Mouse (Mus musculus): ENCODE results near the gene Med27.

Gene Med27

DNA sequence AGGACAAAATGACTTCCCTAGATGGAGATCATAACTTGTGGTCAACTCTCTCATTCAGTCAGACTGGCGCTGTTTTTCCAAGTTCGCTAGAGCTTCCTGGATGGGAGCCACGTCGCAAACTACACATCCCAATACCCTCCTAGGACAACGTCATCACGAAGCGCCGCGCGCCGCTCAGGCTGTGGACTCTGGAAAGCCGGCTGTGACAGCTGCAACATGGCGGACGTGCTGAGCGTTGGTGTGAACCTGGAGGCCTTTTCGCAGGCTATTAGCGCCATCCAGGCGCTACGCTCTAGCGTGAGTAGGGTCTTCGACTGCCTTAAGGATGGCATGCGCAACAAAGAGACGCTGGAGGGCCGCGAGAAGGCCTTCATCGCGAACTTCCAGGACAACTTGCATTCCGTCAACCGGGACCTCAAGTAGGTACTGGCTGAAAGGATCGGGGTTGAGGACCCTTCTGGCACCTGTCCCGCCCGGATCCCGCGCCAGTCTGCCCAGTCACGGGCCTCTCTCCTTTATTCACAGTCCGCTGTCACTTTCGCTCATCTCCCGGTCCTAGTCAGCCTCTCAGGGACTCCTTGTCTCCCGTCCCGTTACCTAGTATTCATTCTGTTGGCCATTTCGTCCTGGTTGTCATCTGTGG, at the start of gene Med27:
TSS of gene Med27 (plus strand) at position 191 of the 643 bp plus-strand sequence.
- DNase-seq, result peak; percentile 98

DNA sequence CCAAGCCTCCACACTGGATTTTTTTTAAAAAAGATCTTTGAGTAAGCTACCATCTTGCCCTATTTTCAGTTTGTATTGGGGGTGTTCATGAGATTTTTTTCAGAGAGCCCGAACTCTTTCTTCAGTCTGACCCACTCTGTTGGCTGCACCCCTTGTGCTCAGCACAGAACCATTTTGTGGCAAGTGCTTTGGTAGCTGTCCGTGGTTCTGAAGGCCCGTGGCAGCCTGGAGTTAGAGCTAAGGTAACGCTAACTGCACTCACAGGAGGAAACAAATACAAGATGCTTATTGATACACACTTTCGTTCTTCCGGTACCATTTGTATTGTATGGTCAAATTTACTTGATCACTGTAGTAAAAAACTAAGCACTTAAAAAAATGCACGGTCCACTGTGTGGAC, 36.7 kb upstream of the Med27 start:
- peak; percentile 49 for DNase-seq

DNA sequence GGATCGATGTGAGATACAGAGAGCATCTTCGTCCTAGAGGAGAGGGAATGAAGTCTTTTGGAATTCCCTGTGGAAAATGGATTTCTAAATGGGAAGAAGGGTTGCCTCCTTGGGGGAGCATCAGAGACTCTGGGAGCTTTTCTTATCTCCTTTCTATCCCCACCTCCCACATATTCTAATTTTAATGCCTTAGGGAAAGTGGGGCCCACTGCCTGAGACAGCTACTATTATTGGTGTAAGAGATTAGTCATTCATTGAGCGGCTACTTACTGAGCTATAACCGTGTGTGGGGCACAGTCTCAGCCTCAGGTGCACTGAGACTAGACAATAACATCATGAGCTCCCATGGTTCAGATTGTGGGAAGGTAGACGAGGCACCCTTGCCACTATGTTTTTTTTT, 34.6 kb upstream of the Med27 start:
- no peak for DNase-seq

DNA sequence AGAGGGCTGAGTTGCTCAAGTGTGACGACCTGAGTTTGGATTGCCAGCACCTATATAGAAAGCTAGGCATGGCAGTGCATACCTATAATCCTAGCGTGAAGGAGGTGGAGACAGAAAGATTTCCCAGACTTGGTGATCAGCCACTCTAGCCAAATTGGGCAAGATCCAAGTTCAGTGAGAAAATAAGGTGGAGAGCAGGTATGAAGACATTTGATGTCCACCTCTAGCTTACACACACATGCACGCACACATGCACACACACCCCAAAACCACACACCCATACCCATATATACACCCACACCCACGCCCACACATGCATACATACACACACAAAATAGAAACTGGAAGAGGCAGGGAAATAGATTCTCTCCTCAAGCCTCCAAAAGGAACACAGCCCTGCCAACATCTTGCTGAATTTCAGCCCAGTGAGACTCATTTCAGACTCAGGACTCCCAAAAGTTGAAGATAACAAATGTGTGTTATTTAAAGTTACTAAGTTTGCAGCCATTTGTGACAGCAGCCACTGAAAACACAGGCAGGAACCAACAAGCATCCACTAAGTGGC, 28.6 kb upstream of the Med27 start:
- DNase-seq, result no peak

DNA sequence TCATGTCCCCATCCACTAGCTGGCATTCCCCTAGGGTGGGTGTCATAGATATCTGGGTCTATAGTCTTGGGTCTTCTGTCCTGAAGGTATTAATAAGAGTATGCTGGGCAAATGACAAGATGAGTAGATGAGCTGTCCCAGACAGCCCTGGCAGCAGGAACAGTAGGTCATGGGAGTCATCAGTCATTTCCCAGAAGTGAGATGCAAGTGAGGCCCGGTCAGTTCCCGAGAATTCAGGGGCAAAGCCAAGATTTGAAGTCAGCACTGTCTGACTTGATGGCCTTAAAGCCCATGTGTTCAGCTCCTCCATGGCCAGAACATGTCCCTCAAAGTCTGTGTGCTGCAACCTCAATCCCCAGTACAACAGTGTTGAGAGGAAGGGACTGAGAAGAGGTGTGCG, 28.0 kb upstream of the Med27 start:
- DNase-seq, result no peak

DNA sequence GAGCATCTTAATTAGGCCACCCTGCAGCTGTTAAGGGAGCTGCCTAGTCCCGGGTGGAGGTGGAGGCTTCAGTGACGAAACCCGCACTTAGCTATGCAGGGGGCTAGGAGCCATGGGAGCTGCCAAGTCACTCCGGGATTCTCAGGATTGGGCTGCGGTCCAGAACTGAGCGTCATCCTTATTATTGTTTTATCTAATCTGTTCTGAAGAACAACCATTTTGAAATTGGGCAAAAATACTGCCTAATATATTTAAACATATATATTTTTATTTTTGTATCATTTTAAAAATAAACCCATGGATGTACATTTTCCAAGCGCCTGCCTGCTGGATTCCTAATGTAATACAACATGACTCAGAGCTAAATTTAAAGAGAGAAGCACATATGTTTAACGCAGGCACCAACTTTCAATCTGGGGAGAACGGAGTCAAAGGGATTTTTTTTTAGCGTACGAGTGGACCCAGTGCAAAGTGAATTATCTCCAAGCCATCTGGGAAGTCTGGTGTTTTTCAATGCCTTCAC, 26.3 kb upstream of the Med27 start:
- peak; percentile 10 for DNase-seq

DNA sequence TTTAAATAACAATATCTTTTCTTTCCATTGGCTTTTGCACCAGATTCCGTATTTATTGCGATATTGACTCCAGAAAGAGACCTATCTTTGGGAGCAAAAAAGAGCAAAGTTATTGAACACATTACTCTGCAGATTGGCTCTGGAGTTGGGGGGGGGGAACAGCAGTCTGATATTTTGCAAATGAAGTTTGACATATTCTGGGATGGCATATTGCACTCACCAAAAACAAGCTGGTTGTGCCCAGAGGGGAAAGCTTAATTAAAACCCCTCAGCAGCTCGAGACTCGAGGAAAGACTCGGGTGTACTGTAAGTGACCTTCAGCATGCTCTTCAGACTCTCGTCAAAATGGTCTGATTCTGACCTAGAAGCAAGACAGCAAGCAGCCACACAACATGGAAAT, 25.8 kb upstream of the Med27 start:
- no peak for DNase-seq

DNA sequence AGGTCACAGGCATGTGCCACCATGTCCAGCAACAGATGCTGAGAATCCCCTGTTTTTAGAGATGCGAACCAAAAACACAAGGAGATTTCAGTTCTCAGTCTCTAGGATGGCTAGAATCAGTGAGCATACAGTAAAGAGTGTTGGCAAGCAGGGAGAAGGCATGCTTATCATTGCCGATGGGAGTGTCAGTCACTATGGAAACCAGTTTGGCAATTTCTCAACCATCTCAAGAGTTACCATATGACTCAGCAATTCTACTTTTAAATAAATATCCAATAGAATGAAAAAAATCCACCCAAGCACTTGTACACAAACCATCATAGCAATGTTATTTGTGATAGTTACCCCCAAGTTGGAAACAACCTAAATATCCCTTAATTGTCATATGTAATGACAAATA, 22.2 kb upstream of the Med27 start:
- DNase-seq, result no peak

DNA sequence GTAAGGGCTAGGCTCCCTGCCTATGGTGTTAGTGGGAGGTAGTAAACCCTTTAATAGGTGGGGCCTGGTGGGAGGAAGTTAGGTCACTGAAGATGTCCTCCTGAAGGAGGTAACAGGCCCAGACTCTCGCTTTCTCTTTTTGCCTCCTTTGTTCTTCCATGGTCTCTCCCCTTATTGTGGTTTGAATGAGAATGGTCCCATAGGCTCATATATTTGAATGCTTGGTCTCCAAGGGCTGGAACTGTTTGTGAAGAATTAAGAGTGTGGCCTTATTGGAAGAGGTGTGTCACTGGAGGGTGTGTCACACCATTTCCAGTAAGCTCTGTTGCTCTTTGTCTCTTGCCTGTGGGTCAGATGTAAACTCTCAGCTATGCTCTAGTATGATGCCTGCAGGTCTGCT, 16.1 kb upstream of the Med27 start:
- DNase-seq, result no peak

DNA sequence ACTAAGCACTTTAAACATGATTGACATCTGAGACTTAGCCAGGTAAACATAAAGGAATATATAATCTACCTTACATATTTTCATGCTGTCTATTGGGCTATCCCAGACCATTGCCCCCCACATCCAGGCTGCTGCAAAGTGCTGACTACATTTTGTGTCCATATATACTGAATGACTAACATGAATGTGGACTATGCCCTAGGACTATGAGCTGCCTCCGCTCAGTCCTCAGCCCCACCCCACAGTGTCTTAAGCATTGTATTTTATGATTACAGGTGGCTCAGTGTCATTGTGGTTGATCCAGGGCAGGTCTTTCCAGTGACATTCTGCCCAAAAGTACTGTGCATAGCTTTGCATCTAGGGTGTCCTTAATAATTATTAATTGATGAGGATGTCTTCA, 8.2 kb upstream of the Med27 start:
- DNase-seq, result no peak

DNA sequence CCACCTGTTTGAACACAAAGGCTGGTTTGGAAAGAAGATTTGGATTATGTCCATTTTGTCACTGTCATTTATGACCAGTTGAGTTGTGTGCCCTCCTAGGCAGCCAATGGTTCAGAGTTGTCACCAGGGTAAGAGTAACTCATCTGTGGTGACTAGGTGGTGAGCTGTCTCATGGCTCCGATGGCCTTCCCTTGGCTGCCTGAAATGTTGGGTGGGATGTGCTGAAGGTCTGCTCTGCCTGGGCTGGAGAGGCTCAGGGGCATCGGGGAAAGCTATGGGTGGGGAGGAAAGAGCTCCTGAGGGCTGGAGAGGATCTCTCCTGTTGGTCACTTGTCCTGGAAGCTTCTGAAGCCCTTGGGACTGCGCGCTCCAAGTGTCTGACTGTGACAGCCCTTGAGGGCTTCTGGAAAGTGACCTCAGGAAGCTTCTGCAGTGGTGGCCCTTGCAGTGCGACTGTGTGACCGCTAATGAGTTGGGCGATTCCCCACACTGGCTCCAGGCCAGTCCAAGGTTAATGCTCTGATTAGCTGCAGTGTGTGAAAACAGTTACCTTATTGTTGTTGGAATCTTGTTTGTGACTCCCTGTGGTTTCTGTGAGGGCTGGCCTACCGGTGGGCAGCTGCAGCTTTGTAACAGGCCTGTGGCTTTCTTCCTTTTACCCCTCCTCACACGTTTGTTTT, 12.2 kb downstream of the Med27 start:
- DNase-seq, result no peak

DNA sequence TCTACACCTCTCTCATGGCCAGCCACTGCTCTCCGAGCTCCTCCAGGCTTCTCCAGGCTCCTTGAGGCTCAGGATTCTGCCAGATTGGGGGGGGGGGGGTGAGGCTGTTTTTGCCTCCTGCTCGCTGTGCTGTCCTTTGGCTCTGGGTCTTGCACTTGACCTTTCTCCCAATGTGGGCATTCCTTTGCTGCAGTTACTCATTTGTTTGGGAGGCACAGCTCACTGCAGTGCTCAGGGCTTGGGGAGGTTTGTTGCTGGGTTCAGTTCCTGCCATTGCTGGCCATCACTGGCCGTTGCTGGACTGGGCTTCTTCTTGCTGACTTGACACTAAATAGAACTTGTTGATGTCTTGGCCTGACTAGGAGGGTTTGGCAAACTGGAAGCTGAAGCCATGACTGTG, 14.3 kb downstream of the Med27 start:
- DNase-seq, result no peak

DNA sequence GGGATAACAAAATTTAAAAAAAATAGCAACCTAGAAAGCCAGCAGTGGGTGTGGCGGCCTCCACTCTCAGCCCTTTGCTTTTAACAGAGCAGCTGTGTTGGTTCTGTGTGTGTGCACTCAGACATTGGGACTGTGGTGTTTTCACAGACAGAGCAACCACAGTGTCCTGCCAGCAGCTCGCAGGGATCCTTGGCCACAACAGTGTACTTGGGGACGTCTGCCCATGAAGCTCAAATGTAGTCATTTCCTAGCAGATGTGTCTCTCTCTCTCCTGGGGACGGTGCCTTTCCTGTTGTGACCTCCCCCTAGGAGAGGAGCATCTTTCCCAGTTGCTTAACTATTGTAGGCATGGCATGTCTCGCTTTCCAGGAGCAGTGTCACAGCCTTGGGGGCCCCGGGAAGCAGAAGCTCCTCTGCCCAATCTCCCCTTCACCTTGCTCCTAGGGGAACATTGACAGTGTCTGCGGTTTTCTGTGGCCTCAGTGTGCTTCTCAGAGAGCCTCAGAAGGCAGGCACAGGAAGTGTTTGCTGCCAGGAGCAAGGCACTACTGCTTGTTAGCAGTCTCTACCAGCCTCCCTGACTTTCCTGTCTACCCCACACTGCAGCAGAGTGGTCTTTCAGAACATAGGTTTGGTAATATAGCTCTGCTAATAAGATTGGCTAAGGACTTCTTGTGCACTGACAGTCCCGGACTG, 18.5 kb downstream of the Med27 start:
- no peak for DNase-seq

DNA sequence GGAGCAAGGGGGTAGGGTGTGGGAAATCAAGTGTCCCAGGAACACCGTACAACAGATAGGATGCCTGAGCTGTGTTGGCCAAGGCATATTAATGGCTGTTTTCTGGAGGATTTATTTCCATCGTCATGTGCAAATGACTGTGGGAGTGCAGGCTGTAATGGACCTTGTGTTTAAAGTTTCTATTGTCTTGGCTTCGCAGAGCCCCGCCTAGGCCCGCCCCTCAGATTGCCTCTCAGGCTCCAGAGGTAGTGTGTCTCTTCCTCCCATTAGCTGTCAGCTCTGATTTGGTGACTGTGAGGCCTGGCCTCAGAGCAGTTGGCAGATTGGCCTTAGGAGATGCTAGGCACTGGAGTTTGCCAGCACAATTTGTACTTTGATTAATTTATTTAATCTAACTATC, 22.1 kb downstream of the Med27 start:
- peak; percentile 65 for DNase-seq

DNA sequence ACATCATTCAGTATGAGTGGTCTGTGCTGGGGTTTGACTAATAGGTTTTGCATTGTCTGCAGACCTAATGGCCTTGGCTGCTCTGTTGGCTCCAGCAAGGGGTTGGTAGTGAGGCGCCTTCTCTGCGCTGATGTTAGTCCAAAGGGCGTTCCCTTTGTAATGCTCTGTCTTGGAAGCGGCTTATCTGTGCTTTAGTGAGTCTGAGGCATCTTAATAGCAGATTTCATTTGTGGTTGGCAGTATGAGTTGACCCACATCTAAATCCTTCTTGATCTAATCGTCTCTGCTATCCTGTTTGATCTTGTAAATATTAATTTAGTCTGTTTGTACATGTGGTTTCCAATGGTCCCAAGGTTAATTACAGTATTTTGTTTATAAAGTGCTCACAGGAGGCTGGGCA, 25.6 kb downstream of the Med27 start:
- no peak for DNase-seq

DNA sequence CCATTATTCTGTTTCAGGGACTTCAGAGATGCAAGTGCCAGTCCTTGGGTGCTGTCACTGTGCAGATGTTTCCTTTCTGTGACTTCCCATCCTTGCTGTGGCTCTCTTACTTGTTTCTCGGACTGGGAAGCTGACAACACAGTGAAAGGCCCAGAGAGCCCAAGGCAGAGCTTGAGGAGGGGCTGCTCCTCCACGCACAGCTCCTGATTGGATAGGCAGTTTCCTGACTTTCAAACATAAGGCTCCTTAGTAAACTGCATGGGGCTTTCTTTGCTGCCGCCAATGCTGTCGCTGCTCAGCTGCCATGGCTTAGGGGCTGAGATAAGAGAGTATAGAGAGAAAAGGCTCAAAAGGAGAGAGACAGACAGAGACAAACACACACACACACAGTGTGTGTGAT, 35.1 kb downstream of the Med27 start:
- DNase-seq, result no peak

DNA sequence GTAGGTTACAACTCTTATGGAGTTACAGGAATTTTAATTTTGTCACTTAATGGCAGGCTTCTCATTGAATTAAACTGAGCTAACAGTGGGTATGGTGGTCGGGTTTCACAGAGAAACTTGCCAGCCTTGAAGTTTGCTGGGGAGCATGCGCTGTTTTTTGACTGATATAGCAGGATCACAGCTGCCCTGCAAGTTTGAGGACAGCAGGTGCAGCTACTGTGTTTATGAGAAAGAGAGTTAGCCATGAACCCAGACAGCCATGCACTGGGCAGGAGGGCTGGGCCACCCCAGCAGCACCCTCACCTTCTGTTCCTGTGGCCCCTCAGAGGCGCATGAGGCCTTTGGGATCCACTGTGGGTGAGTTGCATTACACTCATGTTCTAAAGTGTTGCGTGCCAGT, 36.0 kb downstream of the Med27 start:
- DNase-seq, result no peak

DNA sequence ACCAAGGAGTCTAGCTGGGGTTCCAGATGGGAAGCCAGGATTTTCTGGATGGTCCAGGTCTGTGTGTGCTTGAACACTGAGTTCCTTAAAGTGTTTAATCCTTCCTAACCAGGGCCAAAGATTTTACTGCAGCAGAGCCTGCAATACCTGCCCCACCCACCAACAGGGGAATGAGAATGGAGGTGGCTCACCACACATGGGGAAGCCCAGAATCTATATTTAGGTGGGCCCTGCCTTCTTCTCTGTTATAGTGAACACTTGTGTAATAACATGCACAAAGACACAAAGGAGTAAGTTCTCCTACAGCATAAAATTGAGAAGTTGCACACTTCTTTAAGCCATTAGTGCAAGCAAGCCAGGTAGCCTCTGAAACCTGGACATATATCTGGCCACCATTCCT, 36.5 kb downstream of the Med27 start:
- no peak for DNase-seq

DNA sequence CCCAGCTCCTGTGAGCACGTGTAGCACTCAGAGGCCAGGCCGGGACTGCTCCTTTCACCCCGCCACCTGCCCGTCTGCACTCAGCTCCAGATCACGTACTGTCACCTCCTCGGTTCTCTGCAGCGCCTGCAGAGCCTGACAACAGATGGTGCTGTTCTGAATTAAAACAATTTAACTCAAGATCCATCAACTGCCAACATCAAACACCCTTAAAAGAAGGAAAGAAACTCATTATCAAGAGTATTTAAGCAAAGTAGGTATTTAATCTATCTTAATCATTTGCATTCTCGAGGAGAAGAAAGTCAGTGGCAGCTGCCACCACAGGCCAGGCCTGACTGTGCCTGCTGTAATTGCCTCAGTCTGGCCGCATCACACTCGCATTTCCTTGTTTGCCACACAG, 38.8 kb downstream of the Med27 start:
- no peak for DNase-seq

DNA sequence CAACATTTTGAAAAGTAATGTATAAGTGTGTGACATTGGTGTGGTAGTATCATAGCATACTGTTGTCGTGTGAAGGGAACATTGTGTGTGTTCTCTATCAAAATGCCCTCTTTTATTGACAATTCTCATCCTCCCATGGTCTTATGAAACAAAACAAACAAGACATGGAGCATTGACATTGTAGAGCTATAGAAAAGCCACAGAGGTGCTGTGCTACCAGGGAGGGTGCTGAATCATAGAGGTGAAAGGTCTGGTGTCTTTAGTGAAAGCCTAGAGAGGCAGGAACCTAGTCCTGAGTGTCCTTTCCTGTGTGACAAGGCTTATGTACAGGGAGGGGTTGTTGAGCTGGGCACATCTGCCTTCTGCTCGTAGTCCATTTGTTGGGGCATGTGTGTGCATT, 40.6 kb downstream of the Med27 start:
- DNase-seq, result no peak

DNA sequence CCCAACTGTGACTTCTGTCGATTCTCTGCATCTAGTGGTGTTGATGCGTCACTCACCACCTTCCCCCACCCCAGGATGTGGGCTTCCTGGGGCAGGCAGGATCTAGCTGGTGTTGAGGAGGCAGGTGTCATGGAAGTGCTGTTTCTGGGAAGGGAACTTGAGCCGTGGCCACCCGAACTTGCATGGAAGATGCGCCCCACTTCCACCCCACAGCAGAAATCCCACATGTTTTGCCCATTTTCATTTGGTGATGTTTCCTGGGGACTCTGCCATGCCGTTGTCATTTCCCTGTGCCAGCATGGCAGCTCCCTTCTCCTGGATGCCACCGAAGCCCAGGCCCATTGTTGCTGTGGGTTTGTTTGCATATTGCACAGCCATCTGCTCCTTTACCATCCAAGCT, 42.3 kb downstream of the Med27 start:
- DNase-seq, result no peak

DNA sequence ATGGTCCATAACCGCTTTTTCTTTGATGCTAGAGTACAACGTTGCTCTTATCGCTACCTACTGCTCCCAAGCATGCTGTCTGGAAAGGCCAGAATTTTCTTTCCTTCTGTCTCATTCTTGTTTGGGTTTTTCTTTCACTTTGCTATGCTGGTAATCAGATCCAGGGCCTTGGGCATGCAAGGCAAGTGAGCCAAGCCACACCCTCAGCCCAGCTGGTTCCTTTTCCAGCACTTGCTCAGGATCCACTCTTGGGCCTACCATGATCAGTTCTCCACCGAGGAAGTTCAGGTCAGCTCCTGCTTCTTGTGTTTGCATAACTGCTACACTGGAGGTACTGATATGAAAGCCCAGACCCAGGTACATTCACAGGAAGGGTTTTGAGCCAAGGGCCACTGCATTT, 44.5 kb downstream of the Med27 start:
- DNase-seq, result peak; percentile 28

DNA sequence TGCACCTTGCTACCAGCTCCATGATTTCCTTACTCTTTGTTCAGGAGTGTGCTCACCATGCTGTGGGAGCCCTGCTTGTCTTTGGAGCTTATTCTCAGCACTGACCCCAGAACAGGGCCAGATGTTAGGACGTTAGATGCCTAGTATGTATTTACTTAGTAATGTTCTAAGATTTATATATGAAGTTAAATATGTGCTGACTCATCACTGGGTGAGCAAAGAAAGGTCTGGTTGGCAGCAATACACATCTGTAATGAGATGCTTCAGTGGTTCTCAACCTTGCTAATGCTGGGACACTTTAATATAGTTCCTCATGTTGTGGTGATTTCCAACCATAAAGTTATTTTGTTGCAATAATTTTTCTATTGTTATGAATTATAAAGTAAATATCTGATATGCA, 45.4 kb downstream of the Med27 start:
- no peak for DNase-seq

DNA sequence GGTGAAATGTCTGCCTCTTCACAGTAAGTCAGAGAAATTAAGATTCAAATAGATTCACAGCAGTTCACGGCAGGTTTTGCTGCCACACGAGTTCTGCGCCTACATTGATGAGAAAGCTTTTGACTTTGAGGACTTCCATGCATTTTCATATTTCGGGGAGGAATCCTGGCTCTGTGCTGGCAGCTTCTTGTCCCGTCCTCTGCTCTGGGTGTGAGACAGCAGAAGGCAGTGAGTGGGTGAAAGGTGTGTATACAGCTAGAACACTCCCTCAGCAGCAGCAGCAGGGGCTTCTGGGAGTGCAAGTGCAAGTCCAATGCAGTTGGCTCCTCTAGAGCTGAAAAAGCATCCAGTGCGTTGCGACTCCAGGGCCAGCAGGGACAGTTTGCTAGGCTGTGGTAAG, 53.6 kb downstream of the Med27 start:
- DNase-seq, result no peak
